Mouse (Mus musculus): Measurements from ENCODE around the gene Wnk1. TPM values are rescaled to one million over a fixed set of nuclear protein-coding genes. Genes with fewer than 3 reads are reported as not detected.

Gene Wnk1
- total and polyA plus RNA-seq, 3 experiments, result 31.6 to 735 (median 104) TPM

DNA sequence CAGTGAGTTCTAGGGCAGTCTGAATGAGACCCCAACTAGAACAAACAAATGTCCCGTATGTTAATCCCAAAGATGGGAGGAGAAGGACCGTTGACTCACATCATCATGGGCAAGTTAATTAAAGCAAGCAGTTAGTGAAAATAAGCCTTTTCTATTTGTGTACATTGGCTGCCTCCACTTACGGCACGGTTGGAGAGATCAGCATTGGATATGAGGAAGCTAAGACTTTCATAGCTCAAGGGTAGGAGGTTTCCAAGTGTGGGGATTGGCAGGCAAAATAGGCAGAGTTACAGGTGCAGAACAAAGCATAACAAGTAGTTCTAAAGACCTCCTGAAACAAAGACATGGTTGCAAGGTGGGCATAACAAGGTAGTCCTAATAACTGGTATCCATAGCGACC lies 133.0 kb downstream of the Wnk1 start:
- peaks cover 53% of the 10 kb centered on the region for H3K79me2 ChIP-seq (ENCODE audit: control insufficient read depth, insufficient read depth, low read length, poor library complexity)
- no peaks in the 10 kb centered on the region for H3K9me3 ChIP-seq (replicated peaks; ENCODE audit: insufficient read depth, low read length)
- no peak for TF ChIP-seq ZC3H11A (IDR thresholded peaks at IDR 0.05; ENCODE audit: low read depth, low read length)
- no peak for TF ChIP-seq GATA1 (IDR thresholded peaks at IDR 0.05; ENCODE audit: low read depth, low read length)
- no peak for TF ChIP-seq SIN3A (IDR thresholded peaks at IDR 0.05; ENCODE audit: low read length)
- TF ChIP-seq MXI1 (IDR thresholded peaks at IDR 0.05; ENCODE audit: low read depth, low read length), result no peak
- no peak for TF ChIP-seq GABPA (IDR thresholded peaks at IDR 0.05; ENCODE audit: low read depth, low read length)
- no peak for TF ChIP-seq BHLHE40 (IDR thresholded peaks at IDR 0.05; ENCODE audit: borderline replicate concordance, low read depth, low read length)
- TF ChIP-seq MEF2A (IDR thresholded peaks at IDR 0.05; ENCODE audit: extremely low read depth, insufficient replicate concordance, low read depth, low read length, poor library complexity, severe bottlenecking), result no peak
- no peak for TF ChIP-seq POLR2AphosphoS2 (IDR thresholded peaks at IDR 0.05; ENCODE audit: low read length)
- no peak for TF ChIP-seq KAT2A (conservative IDR thresholded peaks at IDR 0.05; ENCODE audit: low read depth, low read length)
- TF ChIP-seq MYB (IDR thresholded peaks at IDR 0.05; ENCODE audit: low read depth, low read length), result no peak
- TF ChIP-seq MAFK (IDR thresholded peaks at IDR 0.05; ENCODE audit: borderline replicate concordance, low read depth, low read length), result no peak
- TF ChIP-seq ETS1 (IDR thresholded peaks at IDR 0.05; ENCODE audit: low read depth, low read length), result no peak
- no peak for TF ChIP-seq HCFC1 (IDR thresholded peaks at IDR 0.05; ENCODE audit: low read depth, low read length)
- TF ChIP-seq TCF12 (IDR thresholded peaks at IDR 0.05; ENCODE audit: low read depth, low read length), result no peak
- no peak for TF ChIP-seq NELFE (IDR thresholded peaks at IDR 0.05; ENCODE audit: low read depth, low read length)
- no peak for TF ChIP-seq CHD2 (IDR thresholded peaks at IDR 0.05; ENCODE audit: low read length)
- TF ChIP-seq POLR2AphosphoS5 (IDR thresholded peaks at IDR 0.05; ENCODE audit: borderline replicate concordance, low read depth, low read length), result no peak
- no peak for TF ChIP-seq MYC (IDR thresholded peaks at IDR 0.05; ENCODE audit: low read depth, low read length)
- no peak for TF ChIP-seq MAX (IDR thresholded peaks at IDR 0.05; ENCODE audit: low read length)
- TF ChIP-seq ZMIZ1 (IDR thresholded peaks at IDR 0.05; ENCODE audit: low read depth, low read length), result no peak
- H3K27ac ChIP-seq (ENCODE audit: control insufficient read depth, low read depth, low read length), result no peak overlapping the region
- peaks cover 0 to 2% of the 10 kb centered on the region in 2 experiments; a peak in 3 of 4 replicates for H3K4me1 ChIP-seq (ENCODE audit: control insufficient read depth in 1 of 2, insufficient read depth in 2 of 2, low read length in 2 of 2)
- DNase-seq (ENCODE audit: low read depth, low spot score), result peak; percentile 58
- no peak overlapping the region for H3K9ac ChIP-seq (ENCODE audit: control insufficient read depth, low read depth, low read length, poor library complexity, severe bottlenecking)
- H3K27me3 ChIP-seq (ENCODE audit: control insufficient read depth in 1 of 2, insufficient read depth in 2 of 2, low read length in 2 of 2), result no peaks in the 10 kb centered on the region
- H3K36me3 ChIP-seq (ENCODE audit: control insufficient read depth in 1 of 2, insufficient read depth in 2 of 2, low read length in 2 of 2), result peaks cover 0 to 10% of the 10 kb centered on the region in 2 experiments
- peak overlapping the region in 1 of 2 experiments; percentile 16; a peak in 2 of 4 replicates for H3K4me3 ChIP-seq (ENCODE audit: control insufficient read depth in 1 of 2, insufficient read depth in 1 of 2, low read depth in 2 of 2, low read length in 2 of 2)

GRCm38 (mm10) chr6:119903081-119903789 lies 135.2 kb downstream of the Wnk1 start:
- no peak for DNase-seq (ENCODE audit: low read depth, low spot score)
- TF ChIP-seq GABPA (IDR thresholded peaks at IDR 0.05; ENCODE audit: low read depth, low read length) (no peak), CHD1 (IDR thresholded peaks at IDR 0.05; ENCODE audit: low read depth, low read length) (0 out of 2 replicates have a peak, but pooled peaks have one; percentile 4)
- Histone ChIP-seq H3K79me2 (ENCODE audit: control insufficient read depth, insufficient read depth, low read length, poor library complexity) (peaks cover 36% of the 10 kb centered on the region), H3K4me1 (ENCODE audit: control insufficient read depth in 1 of 2, insufficient read depth in 2 of 2, low read length in 2 of 2) (peaks cover 0 to 2% of the 10 kb centered on the region in 2 experiments; a peak in 3 of 4 replicates), H3K9me3 (replicated peaks; ENCODE audit: insufficient read depth, low read length) (no peaks in the 10 kb centered on the region), H3K36me3 (ENCODE audit: control insufficient read depth in 1 of 2, insufficient read depth in 2 of 2, low read length in 2 of 2) (peaks cover 0 to 10% of the 10 kb centered on the region in 2 experiments; a peak in 3 of 4 replicates), H3K4me3 (ENCODE audit: control insufficient read depth in 1 of 2, insufficient read depth in 1 of 2, low read depth in 2 of 2, low read length in 2 of 2) (peak overlapping the region; percentile 71 to 77), H3K27ac (ENCODE audit: control insufficient read depth, low read depth, low read length) (peak overlapping the region; percentile 96), H3K27me3 (ENCODE audit: control insufficient read depth in 1 of 2, insufficient read depth in 2 of 2, low read length in 2 of 2) (no peaks in the 10 kb centered on the region), H3K9ac (ENCODE audit: control insufficient read depth, low read depth, low read length, poor library complexity, severe bottlenecking) (peak overlapping the region; percentile 95)
